Mouse (Mus musculus) heart, adult 11 months (tissue): ENCODE measurements around the gene Kndc1.

Experiments used
- DNase-seq: peaks from one replicate; pipeline ENCODE4 v3.0.0; 2022

Kndc1 gene

DNA sequence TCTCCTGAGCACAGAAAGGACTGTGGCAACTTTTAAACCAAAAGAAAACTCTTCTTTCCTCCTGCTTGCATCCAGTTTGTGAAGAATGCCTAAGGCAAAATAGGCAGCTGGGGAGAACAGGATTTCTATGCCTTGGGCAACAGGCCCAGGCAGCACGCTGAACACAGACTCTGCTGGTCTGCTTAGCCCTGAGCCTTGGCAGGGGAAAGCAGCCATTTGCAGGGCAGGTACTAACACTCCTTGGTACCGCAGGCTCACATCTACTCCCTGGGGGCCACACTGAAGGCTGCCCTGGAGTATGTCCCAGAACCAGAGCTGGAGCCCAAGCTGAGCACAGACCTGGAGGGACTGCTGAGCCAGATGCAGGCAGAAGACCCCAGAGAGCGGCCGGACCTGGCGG is 13.7 kb downstream of the Kndc1 start:
- DNase-seq: no peak

DNA sequence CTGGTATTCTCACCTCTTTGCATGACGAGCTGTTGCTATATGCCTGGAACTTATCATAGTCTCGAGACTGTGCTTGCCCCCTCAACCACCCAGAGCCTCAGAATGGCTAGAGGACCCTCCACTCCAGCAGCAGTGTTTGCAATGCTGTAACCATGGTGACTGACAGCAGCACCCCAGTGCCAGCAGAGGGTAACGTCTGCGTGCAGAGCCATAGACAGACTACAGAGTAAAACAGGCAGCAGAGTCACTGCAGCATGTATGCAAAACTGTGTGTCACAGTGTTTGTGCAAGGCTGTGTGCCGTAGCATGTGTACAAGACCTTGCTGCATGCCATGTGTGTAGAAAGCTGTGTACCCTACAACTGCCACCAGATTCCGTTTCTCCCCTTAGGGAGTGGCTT is 15.0 kb downstream of the Kndc1 start:
- no peak for DNase-seq

DNA sequence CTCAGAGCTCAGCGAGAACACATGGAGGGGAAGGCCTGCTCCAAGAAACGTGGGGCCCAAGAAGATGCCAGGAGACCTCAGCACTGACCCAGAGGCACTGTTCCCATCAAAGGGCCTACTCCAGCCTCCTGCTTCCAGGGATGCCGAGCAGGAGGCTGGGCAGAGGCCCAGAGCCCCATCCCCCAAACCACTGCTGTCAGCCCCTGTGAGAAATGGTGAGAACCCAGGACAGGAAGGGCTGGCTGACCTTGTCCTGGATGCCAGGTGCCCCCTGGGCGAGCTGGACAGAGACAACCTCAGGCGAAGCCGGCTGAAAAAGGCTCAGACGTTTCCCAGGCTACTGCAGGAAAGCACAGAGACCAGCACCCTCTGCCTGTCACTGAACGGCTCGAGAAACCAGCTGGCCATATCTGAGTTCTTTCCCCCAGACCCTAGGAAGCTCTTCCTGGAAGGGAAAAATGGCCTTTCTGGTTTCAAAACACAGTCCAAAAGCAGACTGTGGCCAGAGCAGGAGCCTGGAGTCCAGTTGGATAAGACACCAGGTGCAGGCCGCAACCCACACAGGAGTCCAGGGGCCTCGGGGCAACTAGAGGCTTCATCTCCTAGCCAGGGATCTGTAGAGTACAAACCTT is 15.8 kb downstream of the Kndc1 start:
- DNase-seq: no peak

DNA sequence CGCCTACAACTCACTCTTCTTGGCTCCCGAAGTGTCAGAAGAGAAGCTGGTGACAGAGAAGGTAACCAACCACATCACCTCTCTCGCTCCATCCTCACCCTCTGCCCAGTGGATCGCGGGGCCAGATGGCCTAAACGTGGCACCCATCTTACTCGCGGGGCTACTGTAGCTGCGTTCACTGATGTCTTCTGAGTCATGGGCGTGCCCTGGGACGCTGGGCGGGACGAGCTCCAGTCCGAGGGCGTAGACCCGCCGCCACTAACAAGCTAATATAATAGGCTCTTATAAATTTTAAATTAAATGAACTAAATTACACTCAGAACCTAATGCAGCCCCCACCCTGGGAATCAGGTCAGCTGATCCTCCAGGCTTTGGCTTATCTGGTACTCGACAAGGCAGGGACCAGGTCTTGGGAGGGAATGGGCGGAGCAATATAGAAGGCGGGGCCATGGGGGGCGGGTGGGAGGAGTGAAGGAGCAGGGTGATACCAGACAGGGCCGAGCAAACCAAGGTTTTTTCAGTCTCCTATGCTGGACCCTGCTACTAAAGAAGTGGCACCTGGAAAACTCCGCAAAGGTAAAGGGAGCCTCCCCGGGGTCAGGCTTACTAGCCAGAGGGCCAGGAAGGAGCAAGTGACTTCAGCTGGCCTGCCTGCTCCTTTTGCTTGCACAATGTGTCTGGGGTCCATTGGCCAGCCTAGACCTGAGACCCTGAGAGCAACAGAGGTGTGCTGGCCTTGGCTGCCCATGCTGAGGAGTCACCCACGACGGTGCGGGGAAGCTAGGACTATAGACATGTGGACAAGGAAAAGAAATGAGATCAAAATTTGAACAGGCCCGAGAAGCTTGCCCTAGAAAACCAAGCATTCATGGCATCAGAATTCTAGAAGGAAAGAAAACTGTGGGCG is 19.9 kb downstream of the Kndc1 start:
- DNase-seq: no peak

DNA sequence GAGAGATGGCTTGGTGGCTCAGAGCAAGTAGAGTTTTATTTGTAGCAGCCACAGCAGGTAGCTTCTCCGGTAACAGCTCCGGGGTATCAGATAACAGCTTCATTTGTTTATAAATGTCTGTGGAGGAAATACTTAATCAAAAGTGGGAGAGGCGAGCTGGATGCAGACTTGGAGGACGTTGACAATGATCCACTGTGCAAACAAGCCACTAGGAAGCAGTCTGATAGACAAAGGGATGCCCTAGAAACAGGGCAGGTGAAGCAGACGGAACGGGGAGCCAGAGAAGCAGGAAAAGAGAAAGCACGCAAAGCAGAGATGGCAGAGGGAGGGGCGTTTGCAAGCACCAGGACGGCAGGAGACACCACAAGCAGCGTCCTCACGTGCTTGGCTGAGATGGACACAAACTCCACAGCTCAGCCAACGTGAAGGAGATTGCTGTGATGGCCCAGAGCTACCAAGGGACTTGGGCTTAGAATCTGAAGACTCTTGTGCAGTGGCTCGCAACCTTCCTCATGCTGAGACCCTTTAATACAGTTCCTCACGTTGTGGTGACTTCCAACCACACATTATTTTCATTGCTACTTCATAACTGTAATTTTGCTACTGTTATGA is 21.3 kb downstream of the Kndc1 start:
- no peak for DNase-seq

DNA sequence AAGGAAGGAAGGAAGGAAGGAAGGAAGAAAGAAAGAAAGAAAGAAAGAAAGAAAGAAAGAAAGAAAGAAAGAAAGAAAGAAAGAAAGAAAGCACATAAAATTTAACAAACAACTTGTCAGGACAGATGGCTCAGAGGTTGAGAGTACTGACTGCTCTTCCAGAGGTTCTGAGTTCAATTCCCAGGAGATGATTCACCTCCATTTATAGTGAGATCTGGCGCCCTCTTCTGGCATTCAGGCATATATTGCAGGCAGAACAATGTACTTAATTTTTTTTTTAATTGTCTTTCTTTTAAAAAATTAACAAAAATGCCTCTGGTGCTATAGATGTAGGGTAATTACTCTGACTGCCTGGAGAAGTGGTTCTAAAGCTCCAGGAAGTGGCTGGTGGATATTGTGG is 21.8 kb downstream of the Kndc1 start:
- DNase-seq: no peak

DNA sequence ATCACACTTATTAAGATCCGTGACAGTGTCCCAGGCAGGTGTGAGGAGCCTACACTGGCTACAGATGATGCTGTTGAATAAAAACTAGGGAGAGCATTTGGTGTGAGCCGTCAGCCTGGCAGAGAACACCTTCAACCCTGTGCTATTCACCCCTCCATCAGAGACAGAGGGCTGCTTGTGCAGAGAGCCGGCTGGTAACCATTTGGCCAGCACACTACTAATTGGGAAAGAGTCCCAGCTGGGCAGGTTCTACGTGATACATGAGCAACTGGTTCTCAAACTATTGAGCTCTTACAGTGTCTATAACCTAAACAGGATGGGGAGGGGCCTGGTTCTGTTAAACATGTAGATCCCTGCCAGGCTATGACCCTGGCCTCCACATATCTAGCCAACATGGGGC is 23.8 kb downstream of the Kndc1 start:
- no peak for DNase-seq

DNA sequence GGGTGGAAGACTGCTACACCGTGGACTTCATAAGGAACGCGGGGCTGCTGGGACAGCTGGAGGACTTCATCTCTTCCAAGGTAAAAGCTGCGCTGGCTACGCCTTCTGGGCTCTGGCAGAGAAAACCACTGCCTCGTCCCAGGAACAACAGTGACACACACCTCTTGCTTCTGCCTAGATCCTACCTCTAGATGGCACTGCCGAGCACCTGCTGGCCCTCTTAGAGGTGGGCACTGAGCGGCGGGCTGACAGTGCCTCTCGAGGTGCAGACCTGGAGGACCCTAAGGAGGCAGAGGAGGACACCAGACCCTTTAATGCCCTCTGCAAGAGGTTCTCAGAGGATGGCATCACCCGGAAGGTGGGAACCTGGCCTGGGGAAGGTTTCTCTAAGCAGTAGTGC is 36.2 kb downstream of the Kndc1 start:
- no peak for DNase-seq

DNA sequence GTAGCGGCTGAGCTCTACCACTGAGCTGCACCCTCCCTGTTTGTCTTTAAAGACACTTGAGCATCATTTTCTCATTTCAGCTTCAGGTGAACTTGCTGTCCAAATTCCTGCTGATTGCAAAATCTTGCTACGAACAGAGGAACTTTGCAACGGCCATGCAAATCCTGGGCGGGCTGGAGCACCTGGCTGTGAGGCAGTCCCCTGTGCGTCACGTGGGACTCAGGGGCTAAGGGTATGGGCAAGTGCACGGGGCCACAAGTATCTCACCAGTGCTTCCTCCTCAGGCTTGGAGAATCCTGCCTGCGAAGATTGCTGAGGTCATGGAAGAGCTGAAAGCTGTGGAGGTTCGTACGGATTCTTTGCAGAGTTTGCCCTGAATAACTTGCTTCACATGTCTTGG is 42.2 kb downstream of the Kndc1 start:
- DNase-seq: no peak

DNA sequence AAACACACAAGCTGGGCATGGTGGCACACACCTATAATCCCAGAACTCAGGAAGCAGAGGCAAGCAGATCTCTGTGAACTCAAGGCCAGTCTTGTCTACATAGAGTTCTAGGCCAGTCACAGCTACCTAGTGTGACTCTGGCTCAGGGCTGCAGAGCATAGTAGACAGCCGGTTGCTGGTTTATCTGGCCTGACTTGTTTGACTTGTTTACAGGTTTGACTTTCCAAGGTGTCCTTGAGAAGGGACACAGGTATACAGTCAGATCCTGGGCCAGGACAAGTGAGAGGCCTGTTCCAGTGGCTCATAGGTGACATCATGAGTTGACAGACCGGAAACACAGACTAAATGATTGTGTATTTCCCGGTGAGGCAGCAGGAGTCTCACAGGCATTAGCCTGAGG is 42.6 kb downstream of the Kndc1 start:
- DNase-seq: no peak

DNA sequence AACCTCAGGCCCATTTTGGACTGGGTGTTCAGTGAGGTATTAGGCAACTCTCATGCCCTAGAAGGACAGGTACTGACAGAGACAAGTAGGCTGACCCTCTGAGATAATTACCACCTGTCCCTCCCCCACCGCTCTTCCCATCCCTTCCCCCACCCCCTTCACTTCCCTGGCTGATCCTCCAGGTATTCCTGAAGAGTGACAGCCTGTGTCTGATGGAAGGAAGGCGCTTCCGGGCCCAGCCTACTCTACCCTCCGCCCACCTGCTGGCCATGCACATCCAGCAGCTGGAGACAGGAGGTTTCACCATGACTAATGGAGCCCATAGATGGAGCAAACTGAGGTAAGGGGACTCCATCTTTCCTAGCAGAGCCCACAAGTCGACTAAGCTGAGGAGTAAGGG is 43.3 kb downstream of the Kndc1 start:
- DNase-seq: no peak

DNA sequence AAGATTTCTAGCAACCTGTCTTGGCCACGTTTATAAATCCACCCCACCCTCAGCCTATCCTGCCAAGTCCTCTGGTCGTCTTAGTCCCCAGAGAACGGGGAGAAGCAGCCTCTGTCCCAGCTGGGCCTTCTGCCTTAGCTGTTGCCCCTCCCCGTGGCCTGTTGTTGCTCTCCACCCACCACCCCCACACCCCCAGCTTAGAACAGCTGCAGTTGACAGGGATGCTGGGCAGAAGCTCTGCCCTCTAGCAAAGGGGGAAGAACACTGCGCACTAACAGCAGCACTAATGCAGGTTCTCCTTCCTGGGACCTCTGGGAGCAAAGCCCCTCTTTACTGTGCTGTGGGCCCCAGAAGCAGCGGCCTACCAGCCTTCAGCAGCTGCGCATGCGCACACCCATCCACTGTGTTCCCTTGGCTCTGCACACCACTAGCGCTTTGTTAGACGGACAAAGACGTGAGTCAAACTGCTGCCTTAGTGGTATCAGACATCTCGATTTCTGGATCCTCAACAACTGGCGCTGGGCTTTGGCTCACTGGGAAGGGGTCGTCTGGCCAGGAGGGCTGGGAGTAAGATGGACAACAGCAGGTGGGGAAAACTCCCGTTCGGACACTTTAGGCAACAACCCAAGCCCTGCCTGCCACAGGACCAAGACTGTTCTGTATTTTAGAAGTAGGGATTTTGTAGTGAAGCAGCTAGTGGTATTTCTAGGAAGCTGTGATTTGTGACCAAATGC is 46.1 kb downstream of the Kndc1 start:
- no peak for DNase-seq

DNA sequence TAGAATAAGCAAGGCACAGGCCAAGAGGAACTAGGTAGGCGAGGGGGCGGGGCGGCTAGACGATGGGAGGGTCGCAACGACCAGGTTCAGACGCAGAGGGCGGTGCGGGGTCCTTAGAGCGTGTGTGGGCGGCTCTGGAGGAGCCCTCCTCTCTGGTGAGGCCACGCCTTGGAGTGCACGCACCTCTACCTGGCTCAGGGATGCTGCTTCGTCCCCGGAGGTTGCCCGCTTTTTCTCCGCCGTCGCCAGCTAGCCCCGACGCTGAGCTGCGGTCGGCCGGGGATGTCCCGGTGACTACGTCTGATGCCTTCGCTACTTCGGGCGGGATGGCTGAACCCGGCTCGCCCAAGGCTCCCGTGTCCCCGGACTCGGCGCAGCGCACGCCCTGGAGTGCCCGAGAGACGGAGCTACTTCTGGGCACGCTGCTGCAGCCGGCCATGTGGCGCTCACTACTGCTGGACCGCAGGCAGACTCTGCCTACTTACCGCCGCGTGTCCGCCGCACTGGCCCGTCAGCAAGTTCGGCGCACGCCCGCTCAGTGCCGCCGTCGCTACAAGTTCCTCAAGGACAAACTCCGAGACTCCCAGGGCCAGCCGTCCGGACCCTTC is 49.3 kb downstream of the Kndc1 start, which contains the start of gene Utf1:
Gene Utf1, plus strand, starts transcription at position 116 of the 608 bp plus-strand sequence.
- DNase-seq: no peak

DNA sequence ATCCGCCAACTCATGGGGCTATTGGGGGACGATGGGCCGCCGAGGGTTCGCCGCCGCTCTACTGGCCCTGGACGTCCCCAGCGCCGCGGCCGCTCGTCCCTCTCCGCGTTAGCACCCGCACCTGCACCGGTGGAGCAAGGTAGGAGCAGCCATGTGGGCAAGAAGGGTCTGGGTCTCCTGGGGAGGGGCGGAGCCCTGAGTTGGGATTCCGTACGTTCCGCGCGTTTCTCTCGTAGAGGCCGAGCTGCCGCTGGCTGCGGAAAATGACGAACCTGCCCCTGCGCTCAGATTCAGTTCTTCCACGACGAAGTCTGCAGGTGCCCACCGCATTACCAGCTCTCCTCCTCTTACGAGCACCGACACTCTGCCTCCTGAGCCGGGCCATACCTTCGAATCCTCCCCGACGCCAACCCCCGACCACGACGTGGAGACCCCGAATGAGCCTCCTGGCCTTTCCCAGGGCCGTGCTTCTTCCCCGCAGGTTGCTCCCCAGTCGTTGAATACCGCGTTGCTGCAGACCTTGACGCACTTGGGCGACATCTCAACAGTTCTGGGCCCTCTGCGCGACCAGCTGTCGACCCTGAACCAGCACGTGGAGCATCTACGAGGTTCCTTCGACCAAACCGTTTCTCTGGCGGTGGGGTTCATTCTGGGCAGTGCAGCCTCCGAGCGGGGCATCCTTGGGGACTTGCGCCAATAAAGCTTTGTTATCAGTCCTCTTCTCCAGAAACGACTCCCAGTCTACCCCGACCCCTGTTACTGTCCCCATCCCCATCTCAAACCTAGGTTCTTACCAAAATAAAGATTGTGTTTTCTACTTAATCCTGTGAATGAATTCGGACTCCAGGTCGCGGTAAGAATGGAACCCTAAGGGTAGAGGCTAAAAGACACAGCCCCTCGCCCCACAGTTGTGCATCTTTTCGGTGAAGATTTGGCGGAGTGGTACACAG is 50.1 kb downstream of the Kndc1 start:
- DNase-seq: no peak

DNA sequence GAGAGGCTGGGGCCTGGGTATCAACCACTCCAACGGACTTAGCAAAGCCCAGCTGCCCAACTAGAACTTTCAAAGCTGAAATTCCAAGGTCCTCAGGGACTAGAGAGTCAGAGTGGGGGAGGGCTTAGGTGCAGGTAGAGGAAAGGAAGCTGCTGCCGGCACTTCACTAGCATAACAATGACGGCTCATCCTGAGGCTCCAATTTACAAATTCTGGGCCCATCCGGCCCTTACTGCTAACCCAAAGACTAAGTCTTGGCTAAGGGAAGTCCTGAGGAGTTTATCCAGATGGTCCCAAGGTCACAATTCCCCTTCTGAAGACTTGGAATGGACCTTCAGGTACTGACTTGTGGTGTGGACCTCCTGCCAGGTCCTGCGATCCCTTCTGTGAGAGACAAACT is 51.0 kb downstream of the Kndc1 start:
- DNase-seq: no peak

DNA sequence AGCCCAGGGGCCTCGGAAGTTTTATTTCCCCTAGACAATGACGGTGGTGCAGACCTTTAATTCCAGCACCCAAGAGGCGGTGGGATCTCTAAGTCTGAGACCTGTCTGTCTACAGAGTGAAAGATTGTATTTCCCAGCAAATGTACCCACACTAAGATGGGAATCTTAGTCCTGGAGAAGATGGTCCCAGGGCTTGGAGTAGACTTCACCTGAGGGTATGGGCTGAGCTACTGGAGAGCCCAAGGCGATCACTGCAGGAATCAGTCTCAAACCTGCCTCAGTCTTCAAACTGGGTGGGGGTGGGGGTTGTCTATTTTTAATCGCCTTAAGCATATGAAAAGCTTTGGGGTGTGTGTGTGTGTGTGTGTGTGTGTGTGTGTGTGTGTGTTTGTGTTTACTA is 51.5 kb downstream of the Kndc1 start:
- no peak for DNase-seq

DNA sequence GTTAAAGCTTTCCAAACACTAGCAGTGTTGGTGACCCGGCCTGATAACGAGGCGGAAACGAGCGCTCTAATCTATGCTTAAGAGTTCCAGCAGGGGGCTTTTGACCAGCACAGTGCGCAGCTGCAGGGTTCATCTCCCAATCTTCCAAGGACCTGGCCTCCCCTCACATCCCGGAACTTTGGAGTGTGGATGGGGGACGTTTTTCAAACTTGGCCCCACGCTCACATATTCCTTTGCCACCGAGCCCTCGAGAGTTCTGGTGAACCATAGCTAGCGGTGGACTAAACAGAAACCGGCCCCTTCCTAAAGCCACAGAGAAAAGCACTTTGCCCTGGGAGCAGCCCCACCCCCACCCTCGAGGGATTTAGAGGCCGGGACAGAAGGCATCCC is 55.4 kb downstream of the Kndc1 start:
- peak; percentile 96 for DNase-seq

DNA sequence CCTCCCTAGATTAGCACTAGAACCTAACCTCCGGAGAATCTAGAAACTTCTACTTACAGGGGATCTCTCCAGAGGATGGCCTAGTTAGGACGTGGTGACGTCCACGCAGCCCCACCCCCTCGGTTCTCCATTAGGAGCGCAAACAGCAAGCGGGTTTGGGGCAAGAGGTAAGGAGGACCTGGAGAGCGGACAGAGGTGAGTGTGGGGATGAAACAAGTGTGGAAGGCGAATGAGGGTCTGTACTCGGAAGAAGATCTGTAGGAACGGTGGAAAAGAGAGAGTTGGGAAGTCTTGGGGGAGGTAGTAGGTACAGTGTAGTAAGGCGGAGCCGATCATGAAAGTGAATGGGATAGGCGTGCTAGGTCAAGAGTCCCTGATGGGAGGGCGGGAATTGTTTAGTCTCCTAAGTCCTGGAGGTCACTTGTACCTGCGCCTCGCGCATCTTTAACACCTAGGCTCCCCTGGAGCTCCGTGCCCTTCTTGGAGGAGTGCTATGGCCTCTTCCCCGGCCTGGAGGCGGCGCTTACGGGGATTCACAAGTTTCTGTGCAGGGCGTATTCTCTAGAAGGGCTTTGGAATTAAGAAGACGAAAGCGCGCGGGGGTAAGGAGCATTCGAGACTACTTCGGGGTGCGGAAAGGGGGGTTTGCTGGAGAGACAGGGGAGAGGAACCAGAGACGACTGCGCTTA is 55.9 kb downstream of the Kndc1 start:
- DNase-seq: peak; percentile 93

DNA sequence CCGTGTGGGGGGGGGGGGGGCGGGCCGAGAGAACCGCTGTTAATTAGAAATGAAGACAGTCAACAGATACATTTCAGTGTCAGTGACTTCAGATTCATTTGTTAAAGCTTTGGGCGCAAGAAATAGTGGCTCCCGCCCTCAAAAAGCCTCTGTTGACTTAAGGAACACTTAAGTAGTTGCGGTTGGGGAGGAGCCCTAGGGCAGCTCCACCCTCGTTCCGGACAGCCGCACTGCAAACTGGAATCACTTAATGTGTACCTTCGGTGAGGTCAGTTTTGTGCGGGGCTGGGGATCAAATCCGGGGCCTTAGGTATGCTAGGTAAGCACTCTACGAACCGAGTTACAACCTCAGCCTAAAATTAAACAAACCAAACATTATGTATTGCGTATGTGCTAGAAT is 56.6 kb downstream of the Kndc1 start:
- DNase-seq: no peak

DNA sequence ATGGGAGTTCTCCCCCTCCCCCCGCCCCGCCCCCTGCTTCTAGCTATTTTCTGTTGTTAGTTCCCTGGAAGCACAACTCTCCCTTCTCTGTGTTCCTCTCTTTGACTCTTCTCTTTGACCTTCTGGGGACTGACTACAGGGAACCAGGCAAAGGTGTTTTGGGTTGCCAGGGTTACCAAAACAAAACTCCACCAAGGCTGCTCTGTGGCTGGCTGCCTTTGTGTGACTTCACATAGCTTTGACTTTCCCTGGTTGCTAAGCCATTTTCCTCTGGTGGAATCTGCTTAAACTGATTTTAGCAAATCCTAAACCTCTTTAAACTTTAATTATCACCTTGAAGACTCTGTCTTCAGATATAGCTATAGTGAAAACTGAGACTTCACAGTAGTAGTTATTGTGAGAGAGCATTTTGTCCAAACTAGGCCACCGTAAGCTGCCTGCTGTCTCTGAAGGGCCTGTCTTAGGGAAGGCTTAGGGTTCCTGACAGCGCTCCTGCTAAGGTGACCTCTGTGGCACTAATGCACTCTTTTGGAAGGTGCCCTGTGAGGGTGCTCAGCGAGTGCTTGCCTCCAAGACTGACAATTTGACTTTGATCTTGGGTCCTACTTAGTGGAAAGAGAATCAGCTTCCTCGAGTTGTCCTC is 57.6 kb downstream of the Kndc1 start:
- DNase-seq: no peak

DNA sequence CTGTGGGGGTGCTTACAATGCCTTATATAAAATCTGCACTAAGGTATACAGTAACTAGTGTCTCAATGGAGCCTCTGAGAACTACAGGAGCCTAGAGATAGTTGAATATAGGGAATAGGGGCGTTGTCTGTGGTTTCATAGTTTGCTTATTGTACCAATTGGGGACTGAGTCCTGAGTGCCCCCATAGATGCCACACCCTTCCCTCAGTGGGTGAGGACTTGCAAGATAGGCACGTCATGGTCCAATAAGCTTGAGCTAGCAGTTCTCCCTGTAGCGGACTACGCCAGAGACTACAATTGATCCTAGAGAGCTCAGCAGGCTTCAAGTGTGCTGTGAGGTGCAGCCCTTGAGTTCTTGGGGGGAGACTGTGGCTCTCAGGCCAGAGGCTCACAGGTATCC is 61.0 kb downstream of the Kndc1 start:
- no peak for DNase-seq
